Mouse (Mus musculus) brain, embryonic 14.5 days (tissue): Measurements from ENCODE around the gene Carmil1.

Experiments used
- CTCF ChIP-seq: fragments of 200-500 bp; IDR thresholded peaks from 2 replicates; pipeline ENCODE4 v1.5.1; 2012; ENCODE audit warnings: inconsistent platforms, mild to moderate bottlenecking, moderate library complexity, borderline replicate concordance; ENCODE audit not compliant: insufficient read depth, insufficient read length; ENCODE audit errors: extremely low read depth
- POLR2A ChIP-seq: fragments of 200-500 bp; IDR thresholded peaks from 2 replicates; pipeline ENCODE4 v1.6.1; 2012; ENCODE audit warnings: mild to moderate bottlenecking, inconsistent platforms, borderline replicate concordance; ENCODE audit not compliant: poor library complexity, insufficient read depth, insufficient read length, severe bottlenecking; ENCODE audit errors: extremely low read depth

GRCm38 (mm10) chr13:24151335-24151734 is 129.3 kb downstream of the Carmil1 start:
- TF ChIP-seq POLR2A (no peak), CTCF (no peak)
